Mouse (Mus musculus) E14TG2a.4 (cell line): Measurements from ENCODE around the gene Kirrel.

Experiments
- CTCF ChIP-seq: conservative IDR thresholded peaks from 2 replicates; pipeline ENCODE4 v1.5.1; 2014; ENCODE audit warnings: low read length
- NANOG ChIP-seq: IDR thresholded peaks from 2 replicates; pipeline ENCODE4 v1.6.1; 2014; ENCODE audit warnings: borderline replicate concordance, low read length, mixed read lengths
- POU5F1 ChIP-seq: IDR thresholded peaks from 2 replicates; pipeline ENCODE4 v1.6.1; 2014; ENCODE audit warnings: low read length, borderline replicate concordance

- TF ChIP-seq CTCF (no peak), POU5F1 (no peak), NANOG (no peak)
Measured at GRCm38 (mm10) chr3:87206336-87207075, 32.0 kb upstream of the Kirrel start.
